Mouse (Mus musculus): Measurements from ENCODE around the gene Kctd15.

The Kctd15 gene

GRCm38 (mm10) chr7:34629702-34630210 lies 26.8 kb downstream of the Kctd15 start:
- in situ Hi-C loops (cut with MseI, MboI), result no loop called here

GRCm38 (mm10) chr7:34620411-34620810 lies 36.1 kb downstream of the Kctd15 start:
- in situ Hi-C loops (cut with MseI, MboI), result no loop called here

GRCm38 (mm10) chr7:34618141-34618890 lies 38.2 kb downstream of the Kctd15 start:
- in situ Hi-C loops (cut with MseI, MboI), result loop anchor here in 1 of 2 experiments (5.0 kb wide), 1 partner anchor 54 kb away; no protein-coding TSS in a partner anchor

GRCm38 (mm10) chr7:34616275-34616674 lies 40.3 kb downstream of the Kctd15 start:
- in situ Hi-C loops (cut with MseI, MboI), result loop anchor here in 1 of 2 experiments (5.0 kb wide), 1 partner anchor 56 kb away; no protein-coding TSS in a partner anchor

- in situ Hi-C loops (cut with MseI, MboI), result no loop called here
These were observed 46.1 kb downstream of the Kctd15 start for GRCm38 (mm10) chr7:34610445-34610844.

- in situ Hi-C loops (cut with MseI, MboI), result no loop called here
These were observed 49.1 kb downstream of the Kctd15 start for GRCm38 (mm10) chr7:34607334-34607970.

GRCm38 (mm10) chr7:34606729-34607128 lies 49.8 kb downstream of the Kctd15 start:
- in situ Hi-C loops (cut with MseI, MboI), result no loop called here

- in situ Hi-C loops (cut with MseI, MboI), result no loop called here
These were observed 50.5 kb downstream of the Kctd15 start for GRCm38 (mm10) chr7:34606051-34606450.

GRCm38 (mm10) chr7:34598576-34598975 lies 58.0 kb downstream of the Kctd15 start:
- in situ Hi-C loops (cut with MseI, MboI), result no loop called here

- in situ Hi-C loops (cut with MseI, MboI), result no loop called here
These were observed 58.5 kb downstream of the Kctd15 start for GRCm38 (mm10) chr7:34597986-34598385.

GRCm38 (mm10) chr7:34596531-34597235 lies 59.8 kb downstream of the Kctd15 start:
- in situ Hi-C loops (cut with MseI, MboI), result no loop called here

- in situ Hi-C loops (cut with MseI, MboI), result no loop called here
These were observed 61.3 kb downstream of the Kctd15 start for GRCm38 (mm10) chr7:34595307-34595565.

- in situ Hi-C loops (cut with MseI, MboI), result no loop called here
These were observed 61.8 kb downstream of the Kctd15 start for GRCm38 (mm10) chr7:34594501-34595306.

GRCm38 (mm10) chr7:34590711-34591110 lies 65.8 kb downstream of the Kctd15 start:
- in situ Hi-C loops (cut with MseI, MboI), result no loop called here
